Mouse (Mus musculus) liver, embryonic 14.5 days (tissue): ENCODE data around the gene Capns2.

Experiments
- CTCF ChIP-seq: IDR thresholded peaks from 2 replicates; pipeline ENCODE4 v1.5.1; 2016; ENCODE audit warnings: antibody characterized with exemption, low read depth, control low read depth
- EP300 ChIP-seq: IDR thresholded peaks from 2 replicates; pipeline ENCODE4 v1.6.1; 2016; ENCODE audit warnings: antibody characterized with exemption, low read depth

GRCm38 (mm10) chr8:92938056-92938455 is 36.8 kb downstream of the Capns2 start:
- TF ChIP-seq CTCF, result no peak
- no peak for TF ChIP-seq EP300
